Mouse (Mus musculus): Measurements from ENCODE around the gene Nfkbib.

- 0 out of 2 replicates have a peak, but pooled peaks have one; percentile 29 for TF ChIP-seq CTCF (IDR thresholded peaks at IDR 0.05; ENCODE audit: low read depth, low read length)
- TF ChIP-seq POLR2A (IDR thresholded peaks at IDR 0.05; ENCODE audit: borderline replicate concordance, low read depth, low read length) = no peak
Measured at GRCm38 (mm10) chr7:28806869-28807268, 39.6 kb upstream of the Nfkbib start.
